Mouse (Mus musculus) hindbrain, embryonic 13.5 days (tissue): ENCODE measurements around the gene Kcna10. TPM values are rescaled to one million over a fixed set of nuclear protein-coding genes. Genes with fewer than 3 reads are reported as not detected.

Source experiments
- ATAC-seq: fragments of 200-750 bp; cut with Nextera tagmentation; 2 replicates; pipeline ENCODE4 v1.8.0; 2017; ENCODE audit warnings: moderate TSS enrichment; ENCODE audit not compliant: low FRiP score
- H3K27ac ChIP-seq: fragments of 300-500 bp; sonication (generic); 2 replicates; pipeline ENCODE4 v1.5.1; 2015; ENCODE audit warnings: inconsistent platforms, mild to moderate bottlenecking, moderate library complexity
- H3K27me3 ChIP-seq: fragments of 300-500 bp; sonication (generic); 2 replicates; pipeline ENCODE4 v1.6.1; 2015; ENCODE audit warnings: mild to moderate bottlenecking, inconsistent platforms
- H3K36me3 ChIP-seq: fragments of 300-500 bp; sonication (generic); 2 replicates; pipeline ENCODE4 v1.6.1; 2015; ENCODE audit warnings: mild to moderate bottlenecking, inconsistent platforms
- H3K4me1 ChIP-seq: fragments of 300-500 bp; sonication (generic); replicated peaks from 2 replicates; pipeline ENCODE4 v1.6.1; 2015; ENCODE audit warnings: inconsistent platforms
- H3K4me2 ChIP-seq: fragments of 300-500 bp; sonication (generic); 2 replicates; pipeline ENCODE4 v1.6.1; 2015; ENCODE audit warnings: inconsistent platforms, mild to moderate bottlenecking, moderate library complexity
- H3K4me3 ChIP-seq: fragments of 300-500 bp; sonication (generic); 2 replicates; pipeline ENCODE4 v1.5.1; 2015; ENCODE audit warnings: mild to moderate bottlenecking, inconsistent platforms
- H3K9ac ChIP-seq: fragments of 300-500 bp; sonication (generic); 2 replicates; pipeline ENCODE4 v1.6.1; 2015; ENCODE audit warnings: mild to moderate bottlenecking, inconsistent platforms
- H3K9me3 ChIP-seq: fragments of 300-500 bp; sonication (generic); 2 replicates; pipeline ENCODE4 v1.6.1; 2016; ENCODE audit warnings: inconsistent platforms
- WGBS: fragments of 180-500 bp; shearing (Covaris S2); methylation state at CpG from one replicate; pipeline ENCODE4 v1.1.7; 2015; 5-methylcytosine and 5-hydroxymethylcytosine counted together
- polyA plus RNA-seq: library from polyadenylated mRNA; unstranded; fragments of >200 nt; fragmentation: Nextera tagmentation; extraction: Ambion mirVana; gene quantifications from 2 replicates; pipeline ENCODE4 v1.2.1, GENCODE M21; 2015

Kcna10 gene
- polyA plus RNA-seq, 1 experiment from 2014 or later: not detected

DNA sequence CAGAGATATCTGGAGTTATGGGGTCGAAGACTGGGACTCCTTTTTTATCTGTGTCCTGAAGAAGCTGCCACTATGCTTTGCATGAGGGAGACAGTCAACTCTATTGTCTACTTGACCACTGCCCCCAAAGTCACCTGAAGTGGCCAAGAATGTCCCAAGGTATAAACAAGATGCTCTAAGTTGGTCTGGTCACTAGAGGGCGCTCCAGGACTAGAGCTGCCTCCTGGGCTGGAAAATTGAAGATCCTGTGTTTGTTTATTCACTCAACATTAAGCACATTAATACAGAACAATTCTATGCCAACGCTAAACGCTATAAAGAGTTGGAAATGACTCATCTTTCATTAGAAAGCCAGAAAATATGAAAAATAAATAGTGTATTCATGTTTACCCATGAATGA is 23.1 kb downstream of the Kcna10 start:
- WGBS: 15% methylated on average over 4 of the region's 4 CpGs
- Histone ChIP-seq H3K4me3 (no peak overlapping the region), H3K36me3 (no peaks in the 10 kb centered on the region), H3K4me2 (no peak overlapping the region), H3K27me3 (0 out of 2 replicates have a peak, but pooled peaks cover 2% of the 10 kb centered on the region), H3K9me3 (no peaks in the 10 kb centered on the region), H3K27ac (no peak overlapping the region), H3K9ac (no peak overlapping the region), H3K4me1 (peaks cover 37% of the 10 kb centered on the region)
- no peak for ATAC-seq

DNA sequence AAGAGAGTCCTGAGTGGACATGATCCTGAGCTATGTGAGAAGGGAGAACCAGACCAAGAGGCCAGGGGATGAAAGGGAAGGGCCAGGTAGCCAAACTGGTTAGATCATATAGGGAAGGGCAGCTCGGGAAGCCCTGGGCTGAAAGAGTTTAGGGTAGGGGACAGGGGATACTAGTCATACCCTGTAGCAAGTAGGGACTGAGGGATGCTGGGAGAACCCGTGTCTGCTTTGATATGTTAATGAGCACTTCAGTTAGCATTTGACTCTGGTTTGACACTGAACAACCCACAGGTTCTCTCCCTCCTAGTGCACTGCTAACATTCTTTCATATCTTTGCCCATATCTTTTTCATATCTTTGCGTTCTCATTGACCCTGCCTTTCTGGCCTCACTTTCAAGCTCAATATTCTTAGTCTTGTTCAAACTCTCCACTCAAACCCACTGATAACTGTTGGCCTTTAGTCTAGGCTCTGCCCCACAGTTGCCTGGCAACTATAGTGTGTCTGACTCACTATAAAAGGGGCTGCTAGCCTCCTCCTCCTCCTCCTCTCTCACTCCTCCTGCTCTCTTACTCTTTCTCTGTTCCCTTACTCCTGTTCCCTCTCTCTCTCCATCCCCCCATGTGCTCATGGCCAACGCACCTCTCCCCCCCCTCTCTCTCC is 23.8 kb downstream of the Kcna10 start:
- no peak overlapping the region for H3K4me3 ChIP-seq
- no peaks in the 10 kb centered on the region for H3K9me3 ChIP-seq
- no peak for ATAC-seq
- no peaks in the 10 kb centered on the region for H3K36me3 ChIP-seq
- H3K9ac ChIP-seq: no peak overlapping the region
- H3K4me1 ChIP-seq: peaks cover 31% of the 10 kb centered on the region
- no peak overlapping the region for H3K27ac ChIP-seq
- 30% methylated on average over 4 of the region's 4 CpGs for WGBS
- 0 out of 2 replicates have a peak, but pooled peaks cover 2% of the 10 kb centered on the region for H3K27me3 ChIP-seq
- no peak overlapping the region for H3K4me2 ChIP-seq

DNA sequence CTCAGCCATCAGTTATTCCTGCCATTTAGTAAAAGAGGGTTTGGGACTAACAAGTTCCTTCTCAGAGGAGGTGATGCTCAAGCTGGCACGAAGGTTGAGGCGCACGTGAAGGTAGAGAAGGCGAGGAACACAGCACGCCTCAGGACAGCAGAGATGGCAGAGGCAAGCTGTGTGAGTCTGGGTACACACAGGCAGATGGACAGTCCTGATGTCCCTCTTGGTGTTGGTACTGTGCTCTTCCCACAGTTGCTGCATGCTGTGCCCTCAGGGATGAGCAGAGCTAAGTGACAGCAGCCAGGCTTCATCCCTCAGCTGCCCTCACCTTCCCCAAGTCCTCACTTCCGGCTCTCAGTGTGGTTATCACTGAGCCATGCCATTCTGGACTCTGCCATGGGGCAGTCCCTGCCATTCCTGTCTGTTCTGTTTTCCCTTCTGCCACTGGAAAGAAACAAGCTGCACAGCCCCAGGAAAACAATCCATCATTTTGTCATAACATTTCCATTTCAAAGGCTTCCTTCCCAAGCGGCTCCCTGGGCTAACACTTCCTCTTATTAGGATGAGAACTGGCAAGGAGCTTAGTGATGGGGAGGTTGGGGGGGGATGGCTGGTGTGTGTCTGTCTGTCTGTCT is 24.9 kb downstream of the Kcna10 start:
- Histone ChIP-seq H3K27ac (peak overlapping the region; percentile 73), H3K36me3 (no peaks in the 10 kb centered on the region), H3K4me2 (no peak overlapping the region), H3K9ac (0 out of 2 replicates have a peak overlapping the region, but pooled peaks have one; percentile 20), H3K9me3 (no peaks in the 10 kb centered on the region), H3K27me3 (0 out of 2 replicates have a peak, but pooled peaks cover 2% of the 10 kb centered on the region), H3K4me1 (peaks cover 30% of the 10 kb centered on the region), H3K4me3 (no peak overlapping the region)
- peak; percentile 73 for ATAC-seq
- WGBS: 37% methylated on average over 7 of the region's 7 CpGs

DNA sequence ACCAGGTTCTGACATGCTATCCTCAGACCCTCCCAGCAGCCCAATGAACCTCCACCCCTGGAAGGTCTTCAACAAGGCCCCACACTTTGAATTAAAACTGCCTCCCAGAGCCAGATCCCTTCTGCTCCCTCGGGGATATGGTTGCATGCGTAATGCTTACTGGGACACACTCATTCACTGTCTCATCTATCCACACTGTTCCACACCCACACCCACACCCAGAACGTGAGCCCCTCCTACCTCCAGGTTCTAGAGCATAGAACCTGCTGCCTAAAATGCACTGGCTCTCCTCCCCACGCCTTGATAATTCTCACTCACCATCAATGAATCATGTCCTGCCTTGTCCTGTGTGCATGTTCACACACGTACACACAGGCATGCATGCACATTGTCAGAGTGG is 31.8 kb downstream of the Kcna10 start:
- WGBS: 83% methylated on average over 5 of the region's 5 CpGs
- no peak overlapping the region for H3K4me2 ChIP-seq

DNA sequence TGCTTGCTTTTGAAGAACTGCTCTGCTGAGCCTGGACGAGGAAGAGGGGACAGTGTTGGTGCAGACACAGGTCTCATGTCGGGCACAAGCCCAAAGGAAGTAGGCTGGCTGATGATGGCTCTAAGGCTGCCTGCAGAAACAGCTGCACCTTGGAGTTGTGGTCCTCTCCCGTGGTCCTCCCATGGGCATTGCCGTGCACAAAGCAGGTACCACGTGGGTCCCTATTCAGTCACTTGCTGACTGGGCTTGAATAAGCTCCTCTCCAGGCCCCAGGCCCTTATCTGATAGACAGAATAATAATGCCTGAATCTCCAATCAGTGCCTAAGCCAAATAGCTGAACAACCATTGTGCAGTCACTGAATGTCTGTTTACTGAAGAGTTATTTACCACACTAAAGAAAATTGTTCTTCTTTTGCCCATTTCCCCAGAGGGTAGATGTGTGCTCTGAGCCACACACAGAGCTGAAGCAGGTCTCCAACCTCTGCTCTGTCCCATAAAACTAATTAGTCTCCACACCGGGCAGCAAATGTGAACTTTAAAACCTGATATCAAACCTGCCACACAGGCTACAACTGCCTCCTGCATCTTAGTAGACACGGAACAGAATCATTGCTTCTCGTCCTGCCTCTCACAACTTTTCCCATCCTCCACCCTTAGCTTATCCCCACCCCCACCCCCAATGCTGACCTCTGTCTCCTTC is 33.7 kb downstream of the Kcna10 start:
- no peaks in the 10 kb centered on the region for H3K9me3 ChIP-seq
- H3K36me3 ChIP-seq: no peaks in the 10 kb centered on the region
- ATAC-seq: 0 out of 2 replicates have a peak, but pooled peaks have one; percentile 28
- WGBS: 66% methylated on average over 8 of the region's 8 CpGs
- H3K27ac ChIP-seq: no peak overlapping the region
- no peak overlapping the region for H3K9ac ChIP-seq
- H3K27me3 ChIP-seq: no peaks in the 10 kb centered on the region
- H3K4me1 ChIP-seq: 0 out of 2 replicates have a peak, but pooled peaks cover 7% of the 10 kb centered on the region
- H3K4me3 ChIP-seq: no peak overlapping the region
- H3K4me2 ChIP-seq: no peak overlapping the region

More for the DNA sequence above, 31.8 kb downstream of the Kcna10 start:
- Histone ChIP-seq H3K36me3 (no peaks in the 10 kb centered on the region), H3K27ac (no peak overlapping the region), H3K4me1 (0 out of 2 replicates have a peak, but pooled peaks cover 7% of the 10 kb centered on the region), H3K27me3 (no peaks in the 10 kb centered on the region), H3K9me3 (no peaks in the 10 kb centered on the region), H3K4me3 (no peak overlapping the region), H3K9ac (no peak overlapping the region)
- no peak for ATAC-seq

DNA sequence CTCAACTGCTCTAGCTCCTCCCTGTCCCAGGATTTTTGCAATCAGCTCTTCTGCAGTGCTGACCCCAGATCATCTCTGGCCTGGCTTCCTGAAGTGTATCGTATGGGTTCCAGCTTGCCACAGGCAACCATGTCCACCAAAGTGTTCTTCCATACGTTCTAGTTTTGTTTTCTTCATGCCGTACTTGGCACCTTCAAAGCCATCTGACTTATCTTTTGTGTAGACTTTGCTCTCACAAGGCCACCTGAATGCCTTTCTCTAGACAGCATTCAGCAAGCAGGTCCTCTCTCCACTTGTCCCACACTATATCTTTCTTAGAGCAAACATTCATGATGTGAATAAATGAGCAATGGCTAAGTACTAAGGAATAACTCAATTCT is 34.2 kb downstream of the Kcna10 start:
- Histone ChIP-seq H3K9ac (no peak overlapping the region), H3K27me3 (no peaks in the 10 kb centered on the region), H3K27ac (no peak overlapping the region), H3K4me1 (0 out of 2 replicates have a peak, but pooled peaks cover 7% of the 10 kb centered on the region), H3K9me3 (no peaks in the 10 kb centered on the region), H3K4me3 (no peak overlapping the region), H3K4me2 (no peak overlapping the region), H3K36me3 (no peaks in the 10 kb centered on the region)
- no peak for ATAC-seq
- WGBS: 91% methylated on average over 3 of the region's 3 CpGs

DNA sequence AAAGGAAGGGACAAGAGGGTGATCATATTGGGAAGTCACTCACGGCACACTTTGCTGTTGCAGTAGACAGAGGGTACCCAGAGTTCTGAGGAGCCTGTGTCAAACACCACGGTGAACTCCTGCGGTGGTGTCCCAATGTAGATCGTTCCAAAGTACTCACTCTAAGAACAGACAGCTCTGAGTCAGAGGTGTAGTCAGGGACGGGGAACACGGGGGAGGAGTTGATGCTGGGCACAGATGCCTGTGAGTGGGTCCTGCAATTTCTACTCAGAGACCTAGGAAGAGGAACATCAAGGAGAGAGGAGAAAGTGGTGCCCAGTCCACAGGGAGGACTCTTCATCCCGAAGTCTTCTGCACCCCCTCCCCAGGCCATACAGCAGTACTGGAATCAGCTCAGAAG is 35.7 kb downstream of the Kcna10 start:
- no peak overlapping the region for H3K9ac ChIP-seq
- 90% methylated on average over 7 of the region's 7 CpGs for WGBS
- no peak overlapping the region for H3K27ac ChIP-seq
- no peaks in the 10 kb centered on the region for H3K27me3 ChIP-seq
- no peak overlapping the region for H3K4me2 ChIP-seq
- no peak overlapping the region for H3K4me3 ChIP-seq
- H3K9me3 ChIP-seq: no peaks in the 10 kb centered on the region
- ATAC-seq: no peak
- H3K4me1 ChIP-seq: 0 out of 2 replicates have a peak, but pooled peaks cover 7% of the 10 kb centered on the region
- no peaks in the 10 kb centered on the region for H3K36me3 ChIP-seq

DNA sequence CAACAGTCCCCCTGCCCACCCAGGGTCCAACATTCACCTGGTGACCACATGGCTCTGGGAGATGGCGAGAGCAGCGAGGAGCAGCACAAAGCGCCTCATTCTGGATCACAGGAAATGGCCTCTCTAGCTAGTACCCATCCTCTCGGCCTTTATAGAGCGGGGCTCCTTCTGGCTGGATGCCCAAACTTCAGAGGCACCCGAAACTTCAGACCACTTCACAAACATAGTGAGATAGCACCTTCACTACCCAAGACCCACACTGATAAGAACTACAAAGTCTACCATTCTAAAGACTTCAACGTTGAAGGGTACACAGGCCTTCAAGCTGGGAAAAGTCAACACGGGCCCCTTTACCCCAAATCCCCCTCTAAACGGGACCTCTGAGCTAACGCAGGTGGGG is 38.8 kb downstream of the Kcna10 start, which contains the start of gene Cym:
TSS of gene Cym (minus strand) at position 125 of the 400 bp plus-strand sequence.
- H3K36me3 ChIP-seq: no peaks in the 10 kb centered on the region
- no peak within 1 kb of the TSS for H3K9ac ChIP-seq
- no peak within 1 kb of the TSS for H3K27ac ChIP-seq
- H3K4me1 ChIP-seq: 0 out of 2 replicates have a peak, but pooled peaks cover 2% of the 10 kb centered on the region
- H3K9me3 ChIP-seq: no peaks in the 10 kb centered on the region
- WGBS: 84% methylated on average over 10 of the region's 10 CpGs
- no peaks in the 10 kb centered on the region for H3K27me3 ChIP-seq
- H3K4me2 ChIP-seq: no peak within 1 kb of the TSS
- no peak within 1 kb of the TSS for H3K4me3 ChIP-seq
- no peak for ATAC-seq

DNA sequence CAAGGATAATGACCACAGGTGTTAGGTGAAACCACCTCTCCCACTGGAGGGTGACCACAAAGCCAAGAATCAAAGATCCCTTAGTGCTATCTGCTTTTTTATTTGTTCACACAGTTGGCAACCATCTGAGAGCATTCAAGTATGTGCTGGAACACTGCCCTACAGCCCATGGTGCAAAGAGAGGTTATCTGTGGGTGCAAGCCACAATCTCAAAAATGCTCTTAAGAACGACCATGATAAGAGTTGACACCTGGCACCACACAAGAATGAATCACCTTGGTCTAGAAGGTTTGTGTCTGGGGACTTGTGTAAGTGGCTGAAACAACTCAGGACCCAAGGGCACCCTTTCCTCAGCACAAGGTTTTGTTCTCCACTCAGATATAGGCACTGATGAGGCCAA is 40.4 kb downstream of the Kcna10 start:
- Histone ChIP-seq H3K9me3 (no peaks in the 10 kb centered on the region), H3K4me1 (no peaks in the 10 kb centered on the region), H3K9ac (no peak overlapping the region), H3K27ac (no peak overlapping the region), H3K4me2 (no peak overlapping the region), H3K27me3 (no peaks in the 10 kb centered on the region), H3K4me3 (no peak overlapping the region), H3K36me3 (no peaks in the 10 kb centered on the region)
- WGBS: 81% methylated on average over 1 of the region's 1 CpGs
- no peak for ATAC-seq

DNA sequence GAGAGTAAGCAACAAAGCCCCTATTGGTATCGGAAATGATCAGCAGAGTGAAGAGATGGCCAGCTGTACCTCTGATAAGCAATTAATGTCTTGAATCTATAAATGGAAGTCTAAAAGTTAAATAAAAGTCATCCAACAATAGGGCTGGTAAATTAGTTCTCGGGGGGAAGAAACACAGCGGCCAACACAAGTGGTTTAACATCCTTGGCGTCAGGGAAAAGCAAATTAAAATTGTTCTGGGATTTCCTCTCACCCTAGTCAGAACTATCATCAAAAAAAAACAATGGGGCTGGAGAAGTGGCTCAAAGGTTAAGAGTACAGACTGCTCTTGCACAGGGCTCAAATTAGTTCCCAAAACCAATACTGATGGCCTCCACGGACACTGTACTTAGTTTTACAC is 43.0 kb downstream of the Kcna10 start:
- Histone ChIP-seq H3K9me3 (no peaks in the 10 kb centered on the region), H3K4me3 (no peak overlapping the region), H3K4me1 (no peaks in the 10 kb centered on the region), H3K4me2 (no peak overlapping the region), H3K27me3 (no peaks in the 10 kb centered on the region), H3K36me3 (no peaks in the 10 kb centered on the region), H3K27ac (no peak overlapping the region), H3K9ac (no peak overlapping the region)
- WGBS: 89% methylated on average over 5 of the region's 5 CpGs
- ATAC-seq: no peak

DNA sequence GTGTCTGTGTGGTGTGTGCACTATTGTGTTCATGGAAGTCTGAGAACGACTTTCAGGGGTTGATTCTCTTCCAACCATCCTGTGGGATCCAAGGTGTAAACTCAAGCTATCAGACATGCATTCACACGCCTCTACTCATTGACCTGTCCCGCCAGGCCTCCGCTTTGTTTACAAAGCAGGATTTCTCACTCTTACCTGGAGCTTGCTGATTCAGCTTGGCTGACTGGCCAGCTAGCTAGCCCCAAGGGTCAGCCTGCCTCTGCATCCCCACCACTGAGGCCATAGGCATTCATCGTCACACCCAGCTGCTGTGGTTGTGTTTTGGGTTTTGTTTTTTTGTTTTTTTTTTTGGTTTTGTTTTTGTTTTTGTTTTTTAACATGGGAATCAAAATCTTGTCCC is 46.4 kb downstream of the Kcna10 start:
- 0 out of 2 replicates have a peak, but pooled peaks cover 4% of the 10 kb centered on the region for H3K4me1 ChIP-seq
- 82% methylated on average over 5 of the region's 5 CpGs for WGBS

DNA sequence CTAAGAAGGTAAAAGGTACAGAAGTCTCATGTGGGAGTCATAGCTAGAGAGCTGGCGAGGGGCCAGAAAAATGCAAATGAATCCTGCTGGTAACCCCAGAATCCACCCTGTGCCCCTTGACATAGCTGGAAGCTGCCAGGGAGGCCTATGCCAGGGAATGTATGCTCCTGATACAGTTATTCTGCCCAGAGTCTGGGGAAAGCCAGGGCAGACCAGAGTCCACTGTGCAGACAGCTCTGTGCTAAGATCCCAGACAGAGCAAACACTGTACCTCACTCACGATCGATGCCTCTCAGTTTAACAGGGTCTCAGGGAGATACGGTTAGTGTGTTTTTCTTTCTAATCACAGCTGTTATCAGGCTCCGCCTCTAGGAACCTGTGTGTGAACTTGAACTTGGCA is 47.0 kb downstream of the Kcna10 start:
- Histone ChIP-seq H3K9me3 (no peaks in the 10 kb centered on the region), H3K4me1 (0 out of 2 replicates have a peak, but pooled peaks cover 4% of the 10 kb centered on the region), H3K27me3 (peaks cover 13% of the 10 kb centered on the region), H3K36me3 (no peaks in the 10 kb centered on the region), H3K27ac (no peak overlapping the region), H3K4me2 (no peak overlapping the region), H3K9ac (no peak overlapping the region), H3K4me3 (no peak overlapping the region)
- ATAC-seq: no peak
- WGBS: 83% methylated on average over 5 of the region's 5 CpGs

More for the DNA sequence above, 46.4 kb downstream of the Kcna10 start:
- H3K9me3 ChIP-seq: no peaks in the 10 kb centered on the region
- H3K27ac ChIP-seq: no peak overlapping the region
- peaks cover 7% of the 10 kb centered on the region for H3K27me3 ChIP-seq
- no peak for ATAC-seq
- H3K36me3 ChIP-seq: no peaks in the 10 kb centered on the region
- H3K4me3 ChIP-seq: no peak overlapping the region
- H3K9ac ChIP-seq: no peak overlapping the region
- H3K4me2 ChIP-seq: no peak overlapping the region
